Mouse (Mus musculus): ENCODE data around the gene Gm29427. TPM values are rescaled to one million over a fixed set of nuclear protein-coding genes. Genes with fewer than 3 reads are reported as not detected.
"Not testable (repeated sequence)": the region's sequence is repeated elsewhere in the genome, so short reads cannot be mapped to it uniquely, and the experiment has no call there.

Gm29427 gene
- polyA plus RNA-seq, 1 experiment from 2014 or later = not detected

- not testable (repeated sequence) for H3K4me1 ChIP-seq (replicated peaks); H3K27ac ChIP-seq (ENCODE audit: poor library complexity, severe bottlenecking); H3K9me3 ChIP-seq (replicated peaks); ATAC-seq (ENCODE audit: insufficient number of reproducible peaks, low FRiP score); H3K9ac ChIP-seq; H3K36me3 ChIP-seq; H3K4me3 ChIP-seq; H3K27me3 ChIP-seq (replicated peaks); H3K4me2 ChIP-seq
- 27% methylated on average over 5 of the region's 5 CpGs for WGBS
Observed at GRCm38 (mm10) chr1:130659641-130660040, 56.0 kb downstream of the Gm29427 start.

- no peak overlapping the region for H3K27ac ChIP-seq (ENCODE audit: poor library complexity, severe bottlenecking)
- no peaks in the 10 kb centered on the region for H3K4me1 ChIP-seq (replicated peaks)
- H3K27me3 ChIP-seq (replicated peaks) = no peaks in the 10 kb centered on the region
- H3K9ac ChIP-seq = no peak overlapping the region
- no peak for ATAC-seq (ENCODE audit: insufficient number of reproducible peaks, low FRiP score)
- no peaks in the 10 kb centered on the region for H3K36me3 ChIP-seq
- WGBS = 72% methylated on average over 4 of the region's 4 CpGs
- no peak overlapping the region for H3K4me3 ChIP-seq
- H3K4me2 ChIP-seq = no peak overlapping the region
- H3K9me3 ChIP-seq (replicated peaks) = no peaks in the 10 kb centered on the region
Observed at GRCm38 (mm10) chr1:130644103-130644502, 71.5 kb downstream of the Gm29427 start.

- ATAC-seq (ENCODE audit: insufficient number of reproducible peaks, low FRiP score) = no peak
- H3K9me3 ChIP-seq (replicated peaks) = no peaks in the 10 kb centered on the region
Observed at GRCm38 (mm10) chr1:130640967-130641366, 74.6 kb downstream of the Gm29427 start.

GRCm38 (mm10) chr1:130633761-130634410, 81.7 kb downstream of the Gm29427 start:
- H3K27ac ChIP-seq (ENCODE audit: poor library complexity, severe bottlenecking) = no peak overlapping the region
- H3K27me3 ChIP-seq (replicated peaks) = no peaks in the 10 kb centered on the region
- WGBS = 28% methylated on average over 16 of the region's 16 CpGs
- no peak for ATAC-seq (ENCODE audit: insufficient number of reproducible peaks, low FRiP score)
- H3K4me2 ChIP-seq = peak overlapping the region; percentile 37
- H3K36me3 ChIP-seq = no peaks in the 10 kb centered on the region
- no peaks in the 10 kb centered on the region for H3K4me1 ChIP-seq (replicated peaks)
- H3K9me3 ChIP-seq (replicated peaks) = no peaks in the 10 kb centered on the region
- H3K9ac ChIP-seq = no peak overlapping the region
- H3K4me3 ChIP-seq = no peak overlapping the region

More at GRCm38 (mm10) chr1:130640967-130641366, 74.6 kb downstream of the Gm29427 start:
- Histone ChIP-seq H3K27ac (ENCODE audit: poor library complexity, severe bottlenecking) (no peak overlapping the region), H3K36me3 (no peaks in the 10 kb centered on the region), H3K4me3 (no peak overlapping the region), H3K27me3 (replicated peaks) (no peaks in the 10 kb centered on the region), H3K4me1 (replicated peaks) (no peaks in the 10 kb centered on the region), H3K9ac (no peak overlapping the region), H3K4me2 (no peak overlapping the region)

- ATAC-seq (ENCODE audit: insufficient number of reproducible peaks, low FRiP score) = no peak
- H3K36me3 ChIP-seq = no peaks in the 10 kb centered on the region
- H3K27ac ChIP-seq (ENCODE audit: poor library complexity, severe bottlenecking) = no peak overlapping the region
- 76% methylated on average over 8 of the region's 8 CpGs for WGBS
- H3K4me1 ChIP-seq (replicated peaks) = no peaks in the 10 kb centered on the region
- no peak overlapping the region for H3K4me2 ChIP-seq
- H3K4me3 ChIP-seq = no peak overlapping the region
- no peaks in the 10 kb centered on the region for H3K9me3 ChIP-seq (replicated peaks)
- H3K9ac ChIP-seq = no peak overlapping the region
- H3K27me3 ChIP-seq (replicated peaks) = no peaks in the 10 kb centered on the region
Observed at GRCm38 (mm10) chr1:130633316-130633715, 82.3 kb downstream of the Gm29427 start.

- H3K36me3 ChIP-seq = no peaks in the 10 kb centered on the region
- 86% methylated on average over 2 of the region's 2 CpGs for WGBS
- H3K4me3 ChIP-seq = no peak within 1 kb of the TSS
- H3K9ac ChIP-seq = no peak within 1 kb of the TSS
- no peak for ATAC-seq (ENCODE audit: insufficient number of reproducible peaks, low FRiP score)
- no peaks in the 10 kb centered on the region for H3K9me3 ChIP-seq (replicated peaks)
- H3K27me3 ChIP-seq (replicated peaks) = no peaks in the 10 kb centered on the region
- H3K4me1 ChIP-seq (replicated peaks) = no peaks in the 10 kb centered on the region
- H3K27ac ChIP-seq (ENCODE audit: poor library complexity, severe bottlenecking) = no peak within 1 kb of the TSS
- no peak within 1 kb of the TSS for H3K4me2 ChIP-seq
Observed at GRCm38 (mm10) chr1:130629521-130629920, 86.1 kb downstream of the Gm29427 start, which contains the start of gene Zp3r. Zp3r (minus strand) TSS chr1:130629621.

Other genes starting within 250 kb of the Gm29427 start
- gene Zp3r, start 86.2 kb downstream of the Gm29427 start, polyA plus RNA-seq (2016; fragmentation: Nextera tagmentation; extraction: Ambion mirVana) = not detected in 2 replicates
- gene C4bp, start 54.2 kb downstream of the Gm29427 start, polyA plus RNA-seq (2016; fragmentation: Nextera tagmentation; extraction: Ambion mirVana) = not detected in 2 replicates
- gene Yod1, start 1.5 kb upstream of the Gm29427 start, polyA plus RNA-seq (2016; fragmentation: Nextera tagmentation; extraction: Ambion mirVana) = 8.8 and 9.9 TPM in 2 replicates
- gene Pfkfb2, start 13.5 kb upstream of the Gm29427 start, polyA plus RNA-seq (2016; fragmentation: Nextera tagmentation; extraction: Ambion mirVana) = 8.4 and 9.0 TPM in 2 replicates
- gene AA986860, start 16.2 kb upstream of the Gm29427 start, polyA plus RNA-seq (2016; fragmentation: Nextera tagmentation; extraction: Ambion mirVana) = 0.68 and 0.82 TPM in 2 replicates
- gene Fcamr, start 85.1 kb upstream of the Gm29427 start, polyA plus RNA-seq (2016; fragmentation: Nextera tagmentation; extraction: Ambion mirVana) = 0.15 and 0.21 TPM in 2 replicates
- not detected in 2 replicates for gene Pigr, start 110.9 kb upstream of the Gm29427 start, polyA plus RNA-seq (2016; fragmentation: Nextera tagmentation; extraction: Ambion mirVana)
- gene Fcmr, start 149.9 kb upstream of the Gm29427 start, polyA plus RNA-seq (2016; fragmentation: Nextera tagmentation; extraction: Ambion mirVana) = 1.1 and 1.3 TPM in 2 replicates
- not detected in 2 replicates for gene Il24, start 171.7 kb upstream of the Gm29427 start, polyA plus RNA-seq (2016; fragmentation: Nextera tagmentation; extraction: Ambion mirVana)
- not detected in 2 replicates for gene Il20, start 195.7 kb upstream of the Gm29427 start, polyA plus RNA-seq (2016; fragmentation: Nextera tagmentation; extraction: Ambion mirVana)
- gene Il19, start 224.3 kb upstream of the Gm29427 start, polyA plus RNA-seq (2016; fragmentation: Nextera tagmentation; extraction: Ambion mirVana) = not detected in 2 replicates